ENCODE assay signal across 8 mouse cellular contexts in genomic region chr15:89475611-89476474, GRCm38 (mm10). TPM values are rescaled to one million over a fixed set of nuclear protein-coding genes. Genes with fewer than 3 reads are reported as not detected.
DNase-seq lines count a peak whose midpoint lies in the region; ATAC-seq and TF ChIP-seq lines count a peak whose summit lies in the region.

No protein-coding gene starts in this region.

- no peaks in the 10 kb centered on the region; the same call in 1 of the 2 replicates for H3K27me3 ChIP-seq in heart, embryonic 10.5 days (ENCODE audit: insufficient read depth, poor library complexity, severe bottlenecking)
- no peaks in the 10 kb centered on the region for H3K27me3 ChIP-seq in kidney, embryonic 16.5 days (ENCODE audit: insufficient read depth, low read length)
- H3K27me3 ChIP-seq in liver, adult 2 months (ENCODE audit: control insufficient read depth, insufficient read depth, low read length), result no peaks in the 10 kb centered on the region
- H3K27me3 ChIP-seq in myocyte (ENCODE audit: control insufficient read depth, insufficient read depth, insufficient read length), result no peaks in the 10 kb centered on the region
- H3K27me3 ChIP-seq in splenic B cell, adult 2 months (ENCODE audit: control insufficient read depth, insufficient read depth, low read length, poor library complexity, severe bottlenecking), result no peaks in the 10 kb centered on the region

- H3K9ac ChIP-seq in kidney, embryonic 16.5 days (replicated peaks; ENCODE audit: low read length), result peak overlapping the region; percentile 80
- peak overlapping the region; percentile 75 for H3K9ac ChIP-seq in liver, adult 2 months (ENCODE audit: low read depth, low read length)

- peaks cover 41% of the 10 kb centered on the region for H3K4me1 ChIP-seq in heart, embryonic 10.5 days
- peaks cover 7% of the 10 kb centered on the region for H3K4me1 ChIP-seq in kidney, embryonic 16.5 days (ENCODE audit: insufficient read depth, low read length)
- peaks cover 21% of the 10 kb centered on the region for H3K4me1 ChIP-seq in liver, adult 2 months (ENCODE audit: control insufficient read depth, insufficient read depth, low read length)

- TF ChIP-seq POLR2A in liver, adult 2 months (IDR thresholded peaks at IDR 0.05; ENCODE audit: extremely low read depth, insufficient read depth, low read length), result peak; percentile 48
- peak; percentile 96 for TF ChIP-seq POLR2A in myocyte (IDR thresholded peaks at IDR 0.05; ENCODE audit: insufficient read length, low read depth)

- TF ChIP-seq CTCF in liver, adult 2 months (IDR thresholded peaks at IDR 0.05; ENCODE audit: low read depth, low read length), result no peak

- ATAC-seq in erythroblast, adult 5-6 weeks (replicated peaks; ENCODE audit: low FRiP score, poor library complexity, severe bottlenecking), result peak; percentile 92
- ATAC-seq in kidney, embryonic 16.5 days (ENCODE audit: low FRiP score, low TSS enrichment), result peak; percentile 98

- H3ac ChIP-seq in myocyte (ENCODE audit: control insufficient read depth, insufficient read length), result peak overlapping the region; percentile 11

- H3K9me3 ChIP-seq in heart, embryonic 10.5 days, result no peaks in the 10 kb centered on the region
- no peaks in the 10 kb centered on the region for H3K9me3 ChIP-seq in kidney, embryonic 16.5 days (ENCODE audit: low read length)

- peak overlapping the region; percentile 88 for H3K27ac ChIP-seq in heart, embryonic 10.5 days
- peak overlapping the region; percentile 68; the same call in 1 of the 2 replicates for H3K27ac ChIP-seq in kidney, embryonic 16.5 days (ENCODE audit: low read length)
- H3K27ac ChIP-seq in liver, adult 2 months (replicated peaks; ENCODE audit: insufficient read depth, low read depth, low read length), result peak overlapping the region; percentile 67

- H3K4me2 ChIP-seq in kidney, embryonic 16.5 days (replicated peaks; ENCODE audit: low read depth, low read length), result peak overlapping the region; percentile 94
- peak overlapping the region; percentile 92 for H3K4me2 ChIP-seq in myocyte (ENCODE audit: low read depth)

- H3K4me3 ChIP-seq in heart, embryonic 10.5 days, result peak overlapping the region; percentile 70
- H3K4me3 ChIP-seq in kidney, embryonic 16.5 days (ENCODE audit: low read length), result peak overlapping the region; percentile 69
- peak overlapping the region; percentile 71 for H3K4me3 ChIP-seq in liver, adult 2 months (ENCODE audit: insufficient read depth, low read depth, low read length)
- peak overlapping the region; percentile 46 for H3K4me3 ChIP-seq in myocyte

- H3K36me3 ChIP-seq in heart, embryonic 10.5 days, result 0 out of 2 replicates have a peak, but pooled peaks cover 3% of the 10 kb centered on the region
- H3K36me3 ChIP-seq in kidney, embryonic 16.5 days (ENCODE audit: insufficient read depth, low read length), result no peaks in the 10 kb centered on the region
- no peaks in the 10 kb centered on the region for H3K36me3 ChIP-seq in liver, adult 2 months (ENCODE audit: control insufficient read depth, insufficient read depth, low read length)
- H3K36me3 ChIP-seq in myocyte (ENCODE audit: control insufficient read depth, insufficient read depth), result no peaks in the 10 kb centered on the region
- no peaks in the 10 kb centered on the region; the same call in 1 of the 2 replicates for H3K36me3 ChIP-seq in splenic B cell, adult 2 months (ENCODE audit: control insufficient read depth, insufficient read depth, low read length, poor library complexity, severe bottlenecking)

- peak; percentile 93 for DNase-seq in A20 (ENCODE audit: low read depth, low spot score)
- DNase-seq in brain, adult 2 months (ENCODE audit: low read depth, low spot score), result peak; percentile 98
- peak; percentile 97 for DNase-seq in heart, embryonic 10.5 days (ENCODE audit: low spot score)
- peak; percentile 94 for DNase-seq in liver, adult 2 months (ENCODE audit: extremely low read depth, low read depth, low spot score)
- DNase-seq in splenic B cell, adult 2 months (ENCODE audit: low read depth, low spot score), result peak; percentile 91

- H3K79me2 ChIP-seq in liver, adult 2 months (ENCODE audit: control insufficient read depth, insufficient read depth, low read length), result no peaks in the 10 kb centered on the region
- no peaks in the 10 kb centered on the region for H3K79me2 ChIP-seq in myocyte (ENCODE audit: control insufficient read depth, insufficient read depth)

- WGBS in heart, embryonic 10.5 days, result 8% methylated on average over 44 of the region's 44 CpGs
- 9% methylated on average over 42 of the region's 44 CpGs for WGBS in kidney, embryonic 16.5 days
- WGBS in liver, adult 2 months, result 13% methylated on average over 44 of the region's 44 CpGs

TF ChIP-seq in myocyte, 11 proteins besides CTCF, POLR2A, EP300 and RAD21:
- TF ChIP-seq CEBPB (IDR thresholded peaks at IDR 0.05; ENCODE audit: insufficient read depth, poor library complexity, severe bottlenecking) (no peak), MYOD1 (IDR thresholded peaks at IDR 0.05; ENCODE audit: control insufficient read depth in 1 of 3, insufficient read length in 2 of 3, low read depth in 2 of 3) (no peak), MYOG (IDR thresholded peaks at IDR 0.05; ENCODE audit: control insufficient read depth in 1 of 3, insufficient read depth in 1 of 3, insufficient read length in 2 of 3, low read depth in 2 of 3) (no peak), SRF (IDR thresholded peaks at IDR 0.05; ENCODE audit: control insufficient read depth, insufficient read length, low read depth) (no peak), USF1 (IDR thresholded peaks at IDR 0.05; ENCODE audit: low read depth) (peak; percentile 96), TCF3 (IDR thresholded peaks at IDR 0.05; ENCODE audit: insufficient read length, low read depth) (no peak), POLR2AphosphoS2 (IDR thresholded peaks at IDR 0.05; ENCODE audit: insufficient read length, low read depth) (peak; percentile 92)
TF ChIP-seq in myocyte: peak in this region for 2.

RNA-seq across cellular contexts. Expression of gene Arsa, which starts 1.4 kb away (rescaled TPM):
- total RNA-seq in erythroblast, adult 5-6 weeks (2015; ENCODE audit: low replicate concordance), result 0.42 TPM in 1 of 2 replicates, not detected in the other
- 1.5 and 2.2 TPM in 2 replicates for total RNA-seq in erythroblast, adult 5-6 weeks (2017; ENCODE audit: low replicate concordance)
- 14.2 and 14.3 TPM in 2 replicates for polyA plus RNA-seq in heart, embryonic 10.5 days (2016; fragmentation: Nextera tagmentation; extraction: Ambion mirVana)
- polyA plus RNA-seq in kidney, embryonic 16.5 days (2015; fragmentation: Nextera tagmentation; extraction: Ambion mirVana), result 19.2 and 21.1 TPM in 2 replicates
- 4.2 and 6.7 TPM in 2 replicates for total RNA-seq in liver, adult 2 months (2014; rRNA removed)
- polyA plus RNA-seq in liver, adult 2 months (2012; rRNA removed), result 18.2 and 29.1 TPM in 2 replicates
- 33.2 TPM for polyA plus RNA-seq in myocyte (2012; fragmentation: generic; extraction: Trizol)

RNA-seq across cellular contexts. Expression of gene Mapk8ip2, which starts 22.1 kb away (rescaled TPM):
- total RNA-seq in erythroblast, adult 5-6 weeks (2015; ENCODE audit: low replicate concordance), result 0.19 and 0.21 TPM in 2 replicates
- total RNA-seq in erythroblast, adult 5-6 weeks (2017; ENCODE audit: low replicate concordance), result 0.14 and 0.34 TPM in 2 replicates
- 0.44 and 0.99 TPM in 2 replicates for polyA plus RNA-seq in heart, embryonic 10.5 days (2016; fragmentation: Nextera tagmentation; extraction: Ambion mirVana)
- polyA plus RNA-seq in kidney, embryonic 16.5 days (2015; fragmentation: Nextera tagmentation; extraction: Ambion mirVana), result 0.92 and 1.1 TPM in 2 replicates
- total RNA-seq in liver, adult 2 months (2014; rRNA removed), result not detected in 2 replicates
- 0.01 TPM in 1 of 2 replicates, not detected in the other for polyA plus RNA-seq in liver, adult 2 months (2012; rRNA removed)
- 0.01 TPM for polyA plus RNA-seq in myocyte (2012; fragmentation: generic; extraction: Trizol)

RNA-seq across cellular contexts. Expression of gene Shank3, which starts 23.6 kb away (rescaled TPM):
- total RNA-seq in erythroblast, adult 5-6 weeks (2015; ENCODE audit: low replicate concordance), result 0.63 and 0.77 TPM in 2 replicates
- 0.98 and 1.0 TPM in 2 replicates for total RNA-seq in erythroblast, adult 5-6 weeks (2017; ENCODE audit: low replicate concordance)
- 2.1 and 2.6 TPM in 2 replicates for polyA plus RNA-seq in heart, embryonic 10.5 days (2016; fragmentation: Nextera tagmentation; extraction: Ambion mirVana)
- polyA plus RNA-seq in kidney, embryonic 16.5 days (2015; fragmentation: Nextera tagmentation; extraction: Ambion mirVana), result 1.8 and 2.9 TPM in 2 replicates
- total RNA-seq in liver, adult 2 months (2014; rRNA removed), result 1.5 and 3.2 TPM in 2 replicates
- 2.7 and 3.9 TPM in 2 replicates for polyA plus RNA-seq in liver, adult 2 months (2012; rRNA removed)
- polyA plus RNA-seq in myocyte (2012; fragmentation: generic; extraction: Trizol), result 1.4 TPM

RNA-seq across cellular contexts. Expression of gene Chkb, which starts 46.1 kb away (rescaled TPM):
- 82.0 and 92.2 TPM in 2 replicates for total RNA-seq in erythroblast, adult 5-6 weeks (2015; ENCODE audit: low replicate concordance)
- 28.6 and 30.9 TPM in 2 replicates for total RNA-seq in erythroblast, adult 5-6 weeks (2017; ENCODE audit: low replicate concordance)
- 64.7 and 64.8 TPM in 2 replicates for polyA plus RNA-seq in heart, embryonic 10.5 days (2016; fragmentation: Nextera tagmentation; extraction: Ambion mirVana)
- 57.6 and 64.3 TPM in 2 replicates for polyA plus RNA-seq in kidney, embryonic 16.5 days (2015; fragmentation: Nextera tagmentation; extraction: Ambion mirVana)
- total RNA-seq in liver, adult 2 months (2014; rRNA removed), result 25.4 and 25.9 TPM in 2 replicates
- 42.0 and 47.2 TPM in 2 replicates for polyA plus RNA-seq in liver, adult 2 months (2012; rRNA removed)
- 35.6 TPM for polyA plus RNA-seq in myocyte (2012; fragmentation: generic; extraction: Trizol)

RNA-seq across cellular contexts. Expression of gene Gm44502, which starts 46.3 kb away (rescaled TPM):
- total RNA-seq in erythroblast, adult 5-6 weeks (2015; ENCODE audit: low replicate concordance), result not detected in 2 replicates
- 0.14 TPM in 1 of 2 replicates, not detected in the other for total RNA-seq in erythroblast, adult 5-6 weeks (2017; ENCODE audit: low replicate concordance)
- polyA plus RNA-seq in heart, embryonic 10.5 days (2016; fragmentation: Nextera tagmentation; extraction: Ambion mirVana), result 0.38 and 0.58 TPM in 2 replicates
- polyA plus RNA-seq in kidney, embryonic 16.5 days (2015; fragmentation: Nextera tagmentation; extraction: Ambion mirVana), result 0.33 TPM in 1 of 2 replicates, not detected in the other
- total RNA-seq in liver, adult 2 months (2014; rRNA removed), result not detected in 2 replicates
- polyA plus RNA-seq in liver, adult 2 months (2012; rRNA removed), result 0.30 and 1.5 TPM in 2 replicates
- polyA plus RNA-seq in myocyte (2012; fragmentation: generic; extraction: Trizol), result 0.11 TPM

Comparison
In these comparisons a context has a peak if more than half of its experiments do, and no peak if none do; other contexts are left out.
1. Peak in every context shown above with its lines: DNase-seq, ATAC-seq, H3K4me3 ChIP-seq and H3K27ac ChIP-seq.